Mouse (Mus musculus): ENCODE measurements around the gene Med16.

GRCm38 (mm10) chr10:79900951-79901410, 7.7 kb downstream of the Med16 start:
- no peak for TF ChIP-seq POLR2A (IDR thresholded peaks at IDR 0.05; ENCODE audit: control insufficient read depth, extremely low read depth, insufficient read depth, low read length, poor library complexity)
- TF ChIP-seq CTCF (IDR thresholded peaks at IDR 0.05; ENCODE audit: borderline replicate concordance, control insufficient read depth, extremely low read depth, insufficient read depth, low read length, poor library complexity) = no peak

Measured in thymus, adult 2 months (tissue).